Mouse (Mus musculus): Measurements from ENCODE around the gene Bzw2. TPM values are rescaled to one million over a fixed set of nuclear protein-coding genes. Genes with fewer than 3 reads are reported as not detected.

Bzw2 gene
- polyA plus RNA-seq, 1 experiment from 2014 or later = 43.4 TPM

DNA sequence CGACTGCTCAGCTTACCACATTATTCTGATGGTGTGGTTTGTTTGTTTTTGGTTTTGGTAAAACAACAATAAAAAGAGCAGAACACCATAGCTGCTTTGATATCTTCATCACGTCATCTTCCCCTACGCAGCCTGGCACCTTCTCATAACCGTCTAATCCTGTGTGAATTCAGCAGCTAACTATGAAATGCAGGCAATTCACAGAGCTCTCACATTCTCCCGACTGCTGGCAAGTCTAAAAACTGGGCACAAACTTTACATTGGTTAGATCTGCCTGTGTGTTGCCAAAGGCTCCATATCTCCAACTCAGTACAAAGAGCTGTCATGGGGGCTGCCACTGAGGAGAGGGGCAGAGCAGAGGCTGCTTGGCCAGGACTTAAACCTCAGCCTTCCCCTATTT lies 47.4 kb downstream of the Bzw2 start:
- DNase-seq (ENCODE audit: low spot score) = no peak
- H3K9me3 ChIP-seq (ENCODE audit: low read length) = no peaks in the 10 kb centered on the region
- no peak overlapping the region for H3K4me3 ChIP-seq (ENCODE audit: low read depth, low read length)
- H3K4me1 ChIP-seq (ENCODE audit: insufficient read depth, low read depth, low read length) = no peaks in the 10 kb centered on the region
- H3K4me2 ChIP-seq (replicated peaks; ENCODE audit: low read depth, low read length) = no peak overlapping the region
- TF ChIP-seq CTCF (IDR thresholded peaks at IDR 0.05) = no peak
- TF ChIP-seq EP300 (IDR thresholded peaks at IDR 0.05) = no peak
- H3K27me3 ChIP-seq (replicated peaks; ENCODE audit: insufficient read depth, low read length) = no peaks in the 10 kb centered on the region
- WGBS = 90% methylated on average over 5 of the region's 5 CpGs
- ATAC-seq = no peak
- H3K36me3 ChIP-seq (ENCODE audit: insufficient read depth, low read length) = 0 out of 2 replicates have a peak, but pooled peaks cover 6% of the 10 kb centered on the region
- H3K9ac ChIP-seq (replicated peaks; ENCODE audit: low read depth) = no peak overlapping the region
- no peak overlapping the region for H3K27ac ChIP-seq (ENCODE audit: low read length)

DNA sequence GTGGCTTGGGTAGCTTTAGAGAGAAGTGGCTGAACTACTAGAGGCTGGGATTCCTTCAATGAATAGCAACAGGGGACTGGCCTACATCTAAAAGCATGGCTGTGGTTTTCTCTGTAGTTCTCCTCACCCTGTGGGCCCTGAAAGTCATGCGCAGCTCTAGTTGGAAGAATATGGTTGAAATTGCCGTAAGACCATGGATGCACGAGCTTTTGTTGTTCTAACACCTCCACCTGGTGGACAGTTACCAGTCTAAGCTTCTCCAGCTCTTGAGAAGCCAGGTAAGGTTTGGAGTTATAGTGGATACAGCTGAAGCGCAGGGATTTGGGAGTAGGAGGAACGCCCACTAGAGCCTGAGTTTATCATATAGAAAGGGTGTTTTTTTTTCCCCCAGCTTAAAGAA lies 49.4 kb downstream of the Bzw2 start:
- Histone ChIP-seq H3K27me3 (replicated peaks; ENCODE audit: insufficient read depth, low read length) (no peaks in the 10 kb centered on the region), H3K4me2 (replicated peaks; ENCODE audit: low read depth, low read length) (no peak overlapping the region), H3K27ac (ENCODE audit: low read length) (no peak overlapping the region), H3K4me1 (ENCODE audit: insufficient read depth, low read depth, low read length) (no peaks in the 10 kb centered on the region), H3K9ac (replicated peaks; ENCODE audit: low read depth) (no peak overlapping the region), H3K36me3 (ENCODE audit: insufficient read depth, low read length) (0 out of 2 replicates have a peak, but pooled peaks cover 6% of the 10 kb centered on the region), H3K9me3 (ENCODE audit: low read length) (no peaks in the 10 kb centered on the region), H3K4me3 (ENCODE audit: low read depth, low read length) (no peak overlapping the region)
- TF ChIP-seq EP300 (IDR thresholded peaks at IDR 0.05) (no peak), CTCF (IDR thresholded peaks at IDR 0.05) (peak; percentile 45)
- no peak for DNase-seq (ENCODE audit: low spot score)
- WGBS = 92% methylated on average over 5 of the region's 5 CpGs
- no peak for ATAC-seq

DNA sequence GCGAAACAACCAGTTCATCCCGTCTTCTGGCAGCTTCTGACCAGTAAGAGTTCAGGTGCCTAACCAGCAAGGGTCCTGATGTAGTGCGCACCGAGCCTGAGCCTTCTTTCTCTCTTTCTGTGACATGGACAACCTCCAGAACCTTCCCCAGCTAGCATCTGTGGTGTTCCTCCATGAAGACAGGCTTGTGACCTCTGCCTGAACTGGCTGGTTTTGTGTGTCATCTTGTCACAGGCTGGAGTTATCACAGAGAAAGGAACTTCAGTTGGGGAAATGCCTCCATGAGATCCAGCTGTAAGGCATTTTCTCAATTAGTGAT lies 54.3 kb downstream of the Bzw2 start:
- ATAC-seq (no peak), DNase-seq (ENCODE audit: low spot score) (no peak)
- Histone ChIP-seq H3K4me3 (ENCODE audit: low read depth, low read length) (no peak overlapping the region), H3K9ac (replicated peaks; ENCODE audit: low read depth) (no peak overlapping the region), H3K36me3 (ENCODE audit: insufficient read depth, low read length) (peaks cover 5% of the 10 kb centered on the region; the same call in 1 of the 2 replicates), H3K27me3 (replicated peaks; ENCODE audit: insufficient read depth, low read length) (no peaks in the 10 kb centered on the region), H3K9me3 (ENCODE audit: low read length) (no peaks in the 10 kb centered on the region), H3K4me1 (ENCODE audit: insufficient read depth, low read depth, low read length) (no peaks in the 10 kb centered on the region), H3K27ac (ENCODE audit: low read length) (no peak overlapping the region), H3K4me2 (replicated peaks; ENCODE audit: low read depth, low read length) (no peak overlapping the region)
- WGBS = 97% methylated on average over 4 of the region's 4 CpGs
- TF ChIP-seq EP300 (IDR thresholded peaks at IDR 0.05) (no peak), CTCF (IDR thresholded peaks at IDR 0.05) (no peak)

DNA sequence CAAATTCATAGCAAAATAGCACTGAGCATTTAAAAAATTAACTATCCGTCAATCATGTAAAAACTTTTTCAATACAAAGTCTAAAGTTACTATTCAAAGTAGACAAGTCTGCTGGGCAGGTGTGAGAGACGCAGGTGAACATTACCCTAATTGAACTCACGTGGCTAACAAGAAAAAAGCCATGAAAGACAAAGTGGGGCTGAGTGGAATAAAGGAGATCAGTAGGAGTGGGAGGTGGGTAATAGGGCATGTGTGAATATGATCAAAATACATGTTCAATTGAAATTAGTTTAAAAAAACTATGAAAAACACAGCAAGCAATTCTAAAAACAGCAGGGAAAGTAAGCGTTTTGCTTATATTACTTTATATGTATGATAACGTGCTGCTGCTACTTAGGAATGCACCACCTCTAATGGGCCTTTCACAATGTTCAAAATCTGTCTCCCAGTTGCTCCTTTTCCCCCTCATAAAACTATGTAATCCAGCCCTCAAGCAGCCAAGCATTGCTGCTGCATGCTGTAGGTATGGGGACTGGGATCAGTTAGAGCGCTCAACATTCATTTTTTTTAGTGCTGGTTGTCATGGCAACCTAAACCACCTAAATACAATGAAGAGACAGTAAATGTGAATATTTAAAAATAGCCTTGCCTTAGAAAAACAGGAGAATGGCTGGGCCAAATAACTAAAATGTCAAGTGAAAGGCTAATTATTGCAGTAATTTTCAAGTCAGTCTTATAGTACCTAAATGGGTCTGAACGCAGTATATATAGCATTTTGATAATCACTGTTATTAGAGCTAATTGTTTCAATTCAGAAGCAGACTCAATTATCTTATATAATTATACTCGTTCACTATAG lies 54.9 kb downstream of the Bzw2 start:
- WGBS = 93% methylated on average over 8 of the region's 8 CpGs
- Histone ChIP-seq H3K9me3 (ENCODE audit: low read length) (no peaks in the 10 kb centered on the region), H3K4me1 (ENCODE audit: insufficient read depth, low read depth, low read length) (no peaks in the 10 kb centered on the region), H3K9ac (replicated peaks; ENCODE audit: low read depth) (no peak overlapping the region), H3K4me2 (replicated peaks; ENCODE audit: low read depth, low read length) (no peak overlapping the region), H3K27ac (ENCODE audit: low read length) (no peak overlapping the region), H3K36me3 (ENCODE audit: insufficient read depth, low read length) (peaks cover 5% of the 10 kb centered on the region; the same call in 1 of the 2 replicates), H3K27me3 (replicated peaks; ENCODE audit: insufficient read depth, low read length) (no peaks in the 10 kb centered on the region), H3K4me3 (ENCODE audit: low read depth, low read length) (no peak overlapping the region)
- no peak for TF ChIP-seq EP300 (IDR thresholded peaks at IDR 0.05)
- no peak for TF ChIP-seq CTCF (IDR thresholded peaks at IDR 0.05)
- ATAC-seq = no peak
- no peak for DNase-seq (ENCODE audit: low spot score)

DNA sequence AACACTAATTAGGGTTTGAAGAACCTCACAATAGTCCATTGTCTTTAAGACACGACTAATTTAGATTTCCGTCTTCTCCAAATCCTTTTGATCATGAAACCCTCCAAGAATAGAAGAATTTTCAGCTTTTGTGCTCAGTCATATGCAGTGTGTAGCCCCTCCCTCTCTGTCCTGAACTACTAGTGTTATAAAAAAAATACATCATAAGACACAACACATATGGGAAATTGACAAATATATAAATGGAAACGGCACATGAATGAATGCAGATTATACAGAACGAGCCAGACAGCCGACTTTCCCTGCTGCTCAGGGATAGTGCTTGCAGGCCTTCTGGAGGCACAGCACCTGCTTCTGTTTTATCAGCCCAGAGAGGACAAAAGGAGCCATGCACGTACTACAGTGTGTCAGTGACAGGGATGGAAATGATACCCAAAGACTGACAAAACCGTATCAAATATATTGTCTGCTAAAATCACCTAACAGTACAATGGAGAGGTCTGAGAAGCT lies 62.5 kb downstream of the Bzw2 start:
- no peaks in the 10 kb centered on the region for H3K27me3 ChIP-seq (replicated peaks; ENCODE audit: insufficient read depth, low read length)
- no peak overlapping the region for H3K4me3 ChIP-seq (ENCODE audit: low read depth, low read length)
- no peaks in the 10 kb centered on the region for H3K36me3 ChIP-seq (ENCODE audit: insufficient read depth, low read length)
- TF ChIP-seq EP300 (IDR thresholded peaks at IDR 0.05) (no peak), CTCF (IDR thresholded peaks at IDR 0.05) (no peak)
- 81% methylated on average over 7 of the region's 7 CpGs for WGBS
- no peak overlapping the region for H3K4me2 ChIP-seq (replicated peaks; ENCODE audit: low read depth, low read length)
- no peak overlapping the region for H3K27ac ChIP-seq (ENCODE audit: low read length)
- ATAC-seq (no peak), DNase-seq (ENCODE audit: low spot score) (no peak)
- no peaks in the 10 kb centered on the region for H3K9me3 ChIP-seq (ENCODE audit: low read length)
- H3K4me1 ChIP-seq (ENCODE audit: insufficient read depth, low read depth, low read length) = no peaks in the 10 kb centered on the region
- no peak overlapping the region for H3K9ac ChIP-seq (replicated peaks; ENCODE audit: low read depth)

DNA sequence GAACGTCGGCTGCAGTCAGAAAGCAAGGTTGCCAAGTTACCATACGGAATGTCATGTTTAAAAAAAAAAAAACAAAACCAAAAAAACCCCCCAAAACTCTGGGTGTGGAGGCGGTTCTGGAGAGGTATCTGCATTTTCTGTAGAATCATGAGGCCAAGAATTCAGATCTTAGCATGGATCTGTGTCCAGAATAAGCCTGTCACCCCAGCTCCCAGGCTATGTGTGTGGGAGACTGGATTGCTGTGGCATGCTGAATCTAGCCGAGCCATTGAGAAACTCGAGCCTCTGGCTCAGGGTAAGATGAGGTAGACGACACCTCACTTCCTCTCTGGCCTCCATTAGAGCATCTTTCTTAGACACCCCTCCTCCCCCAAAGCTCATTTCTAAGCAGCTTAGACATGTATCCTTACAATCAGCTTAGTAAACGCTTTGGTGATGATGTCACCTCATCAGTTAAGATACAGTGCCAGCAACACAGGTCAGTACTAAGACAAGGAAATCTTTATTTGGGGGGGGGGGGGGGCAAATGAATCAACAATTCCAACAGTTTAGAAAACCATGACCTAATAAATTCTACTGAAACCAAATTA lies 64.7 kb downstream of the Bzw2 start:
- DNase-seq (ENCODE audit: low spot score) (no peak), ATAC-seq (no peak)
- Histone ChIP-seq H3K4me1 (ENCODE audit: insufficient read depth, low read depth, low read length) (no peaks in the 10 kb centered on the region), H3K9me3 (ENCODE audit: low read length) (no peaks in the 10 kb centered on the region), H3K36me3 (ENCODE audit: insufficient read depth, low read length) (no peaks in the 10 kb centered on the region), H3K4me2 (replicated peaks; ENCODE audit: low read depth, low read length) (no peak overlapping the region), H3K4me3 (ENCODE audit: low read depth, low read length) (no peak overlapping the region), H3K27ac (ENCODE audit: low read length) (no peak overlapping the region), H3K9ac (replicated peaks; ENCODE audit: low read depth) (no peak overlapping the region), H3K27me3 (replicated peaks; ENCODE audit: insufficient read depth, low read length) (no peaks in the 10 kb centered on the region)
- 77% methylated on average over 8 of the region's 8 CpGs for WGBS
- TF ChIP-seq CTCF (IDR thresholded peaks at IDR 0.05) = no peak
- TF ChIP-seq EP300 (IDR thresholded peaks at IDR 0.05) = no peak
